Mouse (Mus musculus) macrophage (primary cell): ENCODE results near the gene Emc3. TPM values are rescaled to one million over a fixed set of nuclear protein-coding genes. Genes with fewer than 3 reads are reported as not detected.

ENCODE experiments used
- polyA plus RNA-seq: library from polyadenylated mRNA; stranded (reverse); fragments of 250-400 nt; gene quantifications from 3 replicates; pipeline ENCODE4 v1.2.4, GENCODE M21; 2018; ENCODE audit warnings: inconsistent platforms

Emc3 gene
- polyA plus RNA-seq, 1 experiment from 2014 or later = 91.7 TPM

Other genes starting within 250 kb of the Emc3 start
- gene Cpne9, start 249.3 kb downstream of the Emc3 start, polyA plus RNA-seq = not detected in 3 replicates
- 24.0 to 33.8 TPM (median 28.7 TPM) in 3 replicates for gene Brpf1, start 224.5 kb downstream of the Emc3 start, polyA plus RNA-seq
- gene Ogg1, start 204.7 kb downstream of the Emc3 start, polyA plus RNA-seq = 5.2 to 11.7 TPM (median 7.6 TPM) in 3 replicates
- gene Camk1, start 187.7 kb downstream of the Emc3 start, polyA plus RNA-seq = 148 to 193 TPM (median 166 TPM) in 3 replicates
- 21.8 to 25.0 TPM (median 22.9 TPM) in 3 replicates for gene Tada3, start 153.8 kb downstream of the Emc3 start, polyA plus RNA-seq
- 315 to 508 TPM (median 391 TPM) in 3 replicates for gene Arpc4, start 153.5 kb downstream of the Emc3 start, polyA plus RNA-seq
- gene Ttll3, start 142.4 kb downstream of the Emc3 start, polyA plus RNA-seq = 1.8 to 6.3 TPM (median 3.5 TPM) in 3 replicates
- gene Rpusd3, start 112.3 kb downstream of the Emc3 start, polyA plus RNA-seq = 1.5 to 5.0 TPM (median 4.2 TPM) in 3 replicates
- not detected in 3 replicates for gene Cidec, start 95.9 kb downstream of the Emc3 start, polyA plus RNA-seq
- 14.3 to 38.5 TPM (median 29.7 TPM) in 3 replicates for gene Jagn1, start 89.1 kb downstream of the Emc3 start, polyA plus RNA-seq
- not detected in 3 replicates for gene Il17re, start 73.2 kb downstream of the Emc3 start, polyA plus RNA-seq
- gene Il17rc, start 60.2 kb downstream of the Emc3 start, polyA plus RNA-seq = not detected in 3 replicates
- gene Creld1, start 48.4 kb downstream of the Emc3 start, polyA plus RNA-seq = 14.8 to 22.0 TPM (median 17.8 TPM) in 3 replicates
- gene Prrt3, start 29.7 kb downstream of the Emc3 start, polyA plus RNA-seq = not detected in 3 replicates
- 0.21 to 2.5 TPM (median 0.72 TPM) in 3 replicates for gene Fancd2, start within 50 bp of the Emc3 start, polyA plus RNA-seq
- gene Fancd2os, start 69.1 kb upstream of the Emc3 start, polyA plus RNA-seq = not detected in 3 replicates
- gene Brk1, start 73.1 kb upstream of the Emc3 start, polyA plus RNA-seq = 119 to 193 TPM (median 182 TPM) in 3 replicates
- 9.9 to 17.1 TPM (median 13.7 TPM) in 3 replicates for gene Vhl, start 92.3 kb upstream of the Emc3 start, polyA plus RNA-seq
- gene Irak2, start 106.8 kb upstream of the Emc3 start, polyA plus RNA-seq = 37.2 to 60.7 TPM (median 44.6 TPM) in 3 replicates
- 31.1 to 76.3 TPM (median 53.5 TPM) in 3 replicates for gene Tatdn2, start 165.4 kb upstream of the Emc3 start, polyA plus RNA-seq
- not detected in 3 replicates for gene Ghrl, start 188.2 kb upstream of the Emc3 start, polyA plus RNA-seq
- gene Sec13, start 209.1 kb upstream of the Emc3 start, polyA plus RNA-seq = 73.8 to 122 TPM (median 108 TPM) in 3 replicates